ENCODE assay signal across 27 mouse cellular contexts in genomic region chr2:5679055-5679454, GRCm38 (mm10).
"Had no signal": no experiment of that assay in that cellular context is flagged by ENCODE, and none has a peak within 500 bp of the region (broad histone marks: within the 10 kb centered on the region; RNA-seq: fewer than 3 reads in every experiment).

No protein-coding gene starts in this region.

- H3K36me3 ChIP-seq: limb, embryonic 10.5 days; limb, embryonic 12.5 days; limb, embryonic 13.5 days; limb, embryonic 15.5 days; liver, embryonic 12.5 days; liver, embryonic 13.5 days; liver, embryonic 15.5 days; lung, embryonic 15.5 days; midbrain, embryonic 10.5 days; midbrain, embryonic 12.5 days; midbrain, embryonic 13.5 days; midbrain, embryonic 15.5 days; neural tube, embryonic 12.5 days had no signal

- H3K4me3 ChIP-seq: limb, embryonic 10.5 days; limb, embryonic 12.5 days; limb, embryonic 13.5 days; limb, embryonic 15.5 days; liver, embryonic 12.5 days; liver, embryonic 13.5 days; liver, embryonic 15.5 days; lung, embryonic 15.5 days; megakaryocyte, embryonic 14.5 days; midbrain, embryonic 10.5 days; midbrain, embryonic 12.5 days; midbrain, embryonic 13.5 days; midbrain, embryonic 15.5 days; myocyte; neural tube, embryonic 12.5 days had no signal

- H3K9ac ChIP-seq: limb, embryonic 12.5 days; limb, embryonic 13.5 days; limb, embryonic 15.5 days; liver, embryonic 12.5 days; liver, embryonic 13.5 days; liver, embryonic 14.5 days; liver, embryonic 15.5 days; liver, postnatal 0 days; lung, embryonic 14.5 days; lung, embryonic 15.5 days; midbrain, embryonic 12.5 days; midbrain, embryonic 13.5 days; midbrain, embryonic 15.5 days; neural tube, embryonic 12.5 days had no signal

- H3K27ac ChIP-seq: limb, embryonic 10.5 days; limb, embryonic 12.5 days; limb, embryonic 13.5 days; limb, embryonic 15.5 days; liver, embryonic 12.5 days; liver, embryonic 13.5 days; liver, embryonic 14.5 days; liver, embryonic 15.5 days; lung, embryonic 15.5 days; macrophage; midbrain, embryonic 10.5 days; midbrain, embryonic 12.5 days; midbrain, embryonic 13.5 days; midbrain, embryonic 15.5 days; neural tube, embryonic 12.5 days had no signal

- H3K9me3 ChIP-seq: limb, embryonic 10.5 days; limb, embryonic 12.5 days; limb, embryonic 13.5 days; limb, embryonic 15.5 days; liver, embryonic 12.5 days; liver, embryonic 13.5 days; liver, embryonic 15.5 days; lung, embryonic 15.5 days; megakaryocyte, embryonic 14.5 days; midbrain, embryonic 10.5 days; midbrain, embryonic 12.5 days; midbrain, embryonic 13.5 days; midbrain, embryonic 15.5 days; neural tube, embryonic 12.5 days had no signal

- DNase-seq: left cerebral cortex, postnatal 4 days; liver; liver, embryonic 13.5 days; liver, postnatal 0 days; lung, adult 2 months; lung, embryonic 14.5 days; lung, postnatal 10 days; lung, postnatal 14 days; lung, postnatal 36 days; lung, postnatal 4 days; midbrain, embryonic 14.5 days had no signal

- H3K4me1 ChIP-seq: lung, embryonic 15.5 days; megakaryocyte, embryonic 14.5 days; midbrain, embryonic 10.5 days had no signal

- H3K27me3 ChIP-seq: limb, embryonic 12.5 days; limb, embryonic 13.5 days; limb, embryonic 15.5 days; liver, embryonic 12.5 days; liver, embryonic 13.5 days; liver, embryonic 15.5 days; midbrain, embryonic 12.5 days; midbrain, embryonic 13.5 days; midbrain, embryonic 15.5 days; neural tube, embryonic 12.5 days had no signal
